Mouse (Mus musculus) hindbrain, embryonic 16.5 days (tissue): ENCODE measurements around the gene Trmt112. TPM values are rescaled to one million over a fixed set of nuclear protein-coding genes. Genes with fewer than 3 reads are reported as not detected.

Source experiments
- ATAC-seq: fragments of 200-750 bp; cut with Nextera tagmentation; 2 replicates; pipeline ENCODE4 v1.8.0; 2017; ENCODE audit warnings: moderate TSS enrichment, moderate library complexity
- H3K27ac ChIP-seq: fragments of 300-500 bp; sonication (generic); 2 replicates; pipeline ENCODE4 v1.5.1; 2014; ENCODE audit warnings: low read depth, mild to moderate bottlenecking, control low read depth, low read length, moderate library complexity
- H3K27me3 ChIP-seq: fragments of 300-500 bp; sonication (generic); replicated peaks from 2 replicates; pipeline ENCODE4 v1.6.1; 2014; ENCODE audit warnings: low read length; ENCODE audit not compliant: control insufficient read depth, insufficient read depth
- H3K36me3 ChIP-seq: fragments of 300-500 bp; sonication (generic); 2 replicates; pipeline ENCODE4 v1.6.1; 2014; ENCODE audit warnings: mild to moderate bottlenecking, low read length, moderate library complexity, mixed read lengths; ENCODE audit not compliant: control insufficient read depth, insufficient read depth
- H3K4me1 ChIP-seq: fragments of 300-500 bp; sonication (generic); 2 replicates; pipeline ENCODE4 v1.6.1; 2014; ENCODE audit warnings: low read depth, low read length; ENCODE audit not compliant: control insufficient read depth, insufficient read depth
- H3K4me2 ChIP-seq: fragments of 300-500 bp; sonication (generic); 2 replicates; pipeline ENCODE4 v1.6.1; 2014; ENCODE audit warnings: mild to moderate bottlenecking, low read length, control low read depth, moderate library complexity
- H3K4me3 ChIP-seq: fragments of 300-500 bp; sonication (generic); 2 replicates; pipeline ENCODE4 v1.5.1; 2014; ENCODE audit warnings: mild to moderate bottlenecking, low read length, control low read depth, moderate library complexity
- H3K9ac ChIP-seq: fragments of 300-500 bp; sonication (generic); 2 replicates; pipeline ENCODE4 v1.6.1; 2014; ENCODE audit warnings: low read depth, mild to moderate bottlenecking, control low read depth, low read length, moderate library complexity
- H3K9me3 ChIP-seq: fragments of 300-500 bp; sonication (generic); 2 replicates; pipeline ENCODE4 v1.6.1; 2014; ENCODE audit warnings: mild to moderate bottlenecking, low read length, moderate library complexity; ENCODE audit not compliant: control insufficient read depth
- WGBS: fragments of 180-500 bp; shearing (Covaris S2); extraction: QIAGEN DNeasy Blood & Tissue Kit; methylation state at CpG from one replicate; pipeline ENCODE4 v1.1.7; 2014; 5-methylcytosine and 5-hydroxymethylcytosine counted together
- polyA plus RNA-seq: library from polyadenylated mRNA; unstranded; fragments of >200 nt; fragmentation: Nextera tagmentation; extraction: Ambion mirVana; gene quantifications from 2 replicates; pipeline ENCODE4 v1.2.1, GENCODE M21; 2015

Trmt112 gene
- 93.9 and 101 TPM in 2 replicates for polyA plus RNA-seq

- H3K36me3 ChIP-seq, result peaks cover 40% of the 10 kb centered on the region
- H3K27ac ChIP-seq, result peak within 1 kb of the TSS; percentile 99
- H3K4me3 ChIP-seq, result peak within 1 kb of the TSS; percentile 74
- H3K27me3 ChIP-seq, result no peaks in the 10 kb centered on the region
- under 1% methylated on average over 62 of the region's 65 CpGs for WGBS
- peak within 1 kb of the TSS; percentile 88 for H3K9ac ChIP-seq
- peak within 1 kb of the TSS; percentile 67 for H3K4me2 ChIP-seq
- H3K9me3 ChIP-seq, result no peaks in the 10 kb centered on the region
- ATAC-seq, result peak; percentile 95
- peaks cover 27% of the 10 kb centered on the region for H3K4me1 ChIP-seq
Measured at GRCm38 (mm10) chr19:6909507-6910289, at the start of gene Trmt112, which contains the start of gene Prdx5. Gene Trmt112 (plus strand): TSS chr19:6909698. Gene Prdx5 (minus strand): TSS chr19:6910106.

GRCm38 (mm10) chr19:6859971-6860370, 49.5 kb upstream of the Trmt112 start:
- no peaks in the 10 kb centered on the region for H3K27me3 ChIP-seq
- no peak overlapping the region for H3K4me2 ChIP-seq
- H3K4me1 ChIP-seq, result peaks cover 9% of the 10 kb centered on the region; the same call in 1 of the 2 replicates
- no peaks in the 10 kb centered on the region for H3K9me3 ChIP-seq
- WGBS, result 90% methylated on average over 3 of the region's 3 CpGs
- no peak overlapping the region for H3K9ac ChIP-seq
- H3K4me3 ChIP-seq, result no peak overlapping the region
- no peak for ATAC-seq
- no peaks in the 10 kb centered on the region for H3K36me3 ChIP-seq
- H3K27ac ChIP-seq, result no peak overlapping the region

GRCm38 (mm10) chr19:6860706-6861105, 48.8 kb upstream of the Trmt112 start:
- Histone ChIP-seq H3K27me3 (no peaks in the 10 kb centered on the region), H3K36me3 (no peaks in the 10 kb centered on the region), H3K4me3 (no peak overlapping the region), H3K27ac (no peak overlapping the region), H3K4me2 (no peak overlapping the region), H3K9ac (no peak overlapping the region), H3K4me1 (peaks cover 4% of the 10 kb centered on the region; the same call in 1 of the 2 replicates), H3K9me3 (no peaks in the 10 kb centered on the region)
- ATAC-seq, result no peak
- 75% methylated on average over 6 of the region's 6 CpGs for WGBS

GRCm38 (mm10) chr19:6861451-6861850, 48.0 kb upstream of the Trmt112 start:
- H3K9me3 ChIP-seq, result no peaks in the 10 kb centered on the region
- 96% methylated on average over 4 of the region's 4 CpGs for WGBS
- no peak overlapping the region for H3K4me3 ChIP-seq
- no peaks in the 10 kb centered on the region for H3K27me3 ChIP-seq
- H3K27ac ChIP-seq, result no peak overlapping the region
- H3K4me1 ChIP-seq, result no peaks in the 10 kb centered on the region
- no peak overlapping the region for H3K9ac ChIP-seq
- no peaks in the 10 kb centered on the region for H3K36me3 ChIP-seq
- H3K4me2 ChIP-seq, result no peak overlapping the region
- no peak for ATAC-seq

GRCm38 (mm10) chr19:6869355-6869754, 40.1 kb upstream of the Trmt112 start:
- H3K27me3 ChIP-seq, result no peaks in the 10 kb centered on the region
- 13% methylated on average over 5 of the region's 5 CpGs for WGBS
- no peaks in the 10 kb centered on the region for H3K36me3 ChIP-seq
- no peak for ATAC-seq
- no peaks in the 10 kb centered on the region for H3K9me3 ChIP-seq
- no peak overlapping the region for H3K27ac ChIP-seq
- no peak overlapping the region for H3K9ac ChIP-seq
- H3K4me2 ChIP-seq, result 0 out of 2 replicates have a peak overlapping the region, but pooled peaks have one; percentile 19
- H3K4me1 ChIP-seq, result no peaks in the 10 kb centered on the region
- H3K4me3 ChIP-seq, result no peak overlapping the region

GRCm38 (mm10) chr19:6871574-6872271, 37.8 kb upstream of the Trmt112 start:
- 64% methylated on average over 5 of the region's 5 CpGs for WGBS
- no peaks in the 10 kb centered on the region for H3K36me3 ChIP-seq
- H3K4me1 ChIP-seq, result no peaks in the 10 kb centered on the region

GRCm38 (mm10) chr19:6872701-6873100, 36.8 kb upstream of the Trmt112 start:
- WGBS, result 87% methylated on average over 3 of the region's 3 CpGs
- Histone ChIP-seq H3K27ac (no peak overlapping the region), H3K36me3 (no peaks in the 10 kb centered on the region), H3K4me2 (no peak overlapping the region), H3K9me3 (no peaks in the 10 kb centered on the region), H3K4me3 (no peak overlapping the region), H3K4me1 (no peaks in the 10 kb centered on the region), H3K27me3 (no peaks in the 10 kb centered on the region), H3K9ac (no peak overlapping the region)
- ATAC-seq, result no peak

More at GRCm38 (mm10) chr19:6871574-6872271, 37.8 kb upstream of the Trmt112 start:
- no peak for ATAC-seq
- Histone ChIP-seq H3K27ac (no peak overlapping the region), H3K9me3 (no peaks in the 10 kb centered on the region), H3K27me3 (no peaks in the 10 kb centered on the region), H3K4me2 (no peak overlapping the region), H3K4me3 (no peak overlapping the region), H3K9ac (no peak overlapping the region)

GRCm38 (mm10) chr19:6874257-6874656, 35.2 kb upstream of the Trmt112 start:
- no peak for ATAC-seq
- no peak overlapping the region for H3K27ac ChIP-seq
- H3K9ac ChIP-seq, result no peak overlapping the region
- H3K27me3 ChIP-seq, result no peaks in the 10 kb centered on the region
- no peaks in the 10 kb centered on the region for H3K4me1 ChIP-seq
- no peaks in the 10 kb centered on the region for H3K36me3 ChIP-seq
- 90% methylated on average over 1 of the region's 1 CpGs for WGBS
- no peaks in the 10 kb centered on the region for H3K9me3 ChIP-seq
- H3K4me3 ChIP-seq, result no peak overlapping the region
- H3K4me2 ChIP-seq, result no peak overlapping the region

- H3K36me3 ChIP-seq, result no peaks in the 10 kb centered on the region
- H3K27me3 ChIP-seq, result no peaks in the 10 kb centered on the region
- peaks cover 8% of the 10 kb centered on the region for H3K9me3 ChIP-seq
- H3K9ac ChIP-seq, result no peak overlapping the region
- H3K4me2 ChIP-seq, result no peak overlapping the region
- 88% methylated on average over 6 of the region's 6 CpGs for WGBS
- no peaks in the 10 kb centered on the region for H3K4me1 ChIP-seq
- H3K27ac ChIP-seq, result no peak overlapping the region
- ATAC-seq, result no peak
- no peak overlapping the region for H3K4me3 ChIP-seq
Measured at GRCm38 (mm10) chr19:6875834-6876233, 33.7 kb upstream of the Trmt112 start.
